Mouse (Mus musculus) embryonic fibroblast, embryonic 13.5 days (primary cell): ENCODE results near the gene Ddah1.

Experiments
- CTCF ChIP-seq: IDR thresholded peaks from 2 replicates; pipeline ENCODE4 v1.5.1; 2011; ENCODE audit warnings: mild to moderate bottlenecking, control low read depth, low read length, moderate library complexity, borderline replicate concordance; ENCODE audit not compliant: insufficient read depth
- POLR2A ChIP-seq: IDR thresholded peaks from 2 replicates; pipeline ENCODE4 v1.6.1; 2011; ENCODE audit warnings: low read depth, mild to moderate bottlenecking, control low read depth, low read length, moderate library complexity

DNA sequence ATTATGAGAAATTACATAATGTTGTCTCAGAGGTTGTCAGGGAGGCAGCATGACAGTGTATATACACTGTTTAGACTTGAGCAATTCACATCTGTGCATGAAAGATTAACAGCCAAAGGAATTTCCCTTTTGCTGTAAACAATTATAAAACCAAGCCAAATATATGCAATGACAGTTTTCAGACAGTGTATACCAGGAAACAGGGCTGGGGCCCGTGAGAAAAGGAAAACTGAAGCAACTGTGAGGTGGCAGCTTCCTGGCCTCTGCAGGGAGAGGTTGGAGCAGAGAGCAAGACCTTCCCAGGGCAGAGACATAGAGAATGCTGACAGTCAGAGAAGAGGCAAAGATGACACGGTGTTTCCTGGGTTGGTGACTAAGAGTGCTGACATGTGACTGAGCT lies 62.0 kb downstream of the Ddah1 start:
- no peak for TF ChIP-seq CTCF
- TF ChIP-seq POLR2A: no peak
